Mouse (Mus musculus) ES-E14 (cell line): ENCODE results near the gene Pus7l.

ENCODE experiments used
- HCFC1 ChIP-seq: IDR thresholded peaks from 2 replicates; pipeline ENCODE4 v1.6.1; 2012; ENCODE audit warnings: low read length, inconsistent platforms, borderline replicate concordance; ENCODE audit not compliant: insufficient read depth
- ZC3H11A ChIP-seq: IDR thresholded peaks from 2 replicates; pipeline ENCODE4 v1.6.1; 2012; ENCODE audit warnings: low read depth, mild to moderate bottlenecking, inconsistent platforms, low read length, borderline replicate concordance

- TF ChIP-seq ZC3H11A, result no peak
- TF ChIP-seq HCFC1, result no peak
Measured at GRCm38 (mm10) chr15:94544052-94544636, 797 bp upstream of the Pus7l start.
